Mouse (Mus musculus): ENCODE results near the gene Reep6.

Reep6 gene

GRCm38 (mm10) chr10:80329273-80330081, at the start of gene Reep6, which contains the start of gene Pcsk4:
Reep6 (plus strand) TSS chr10:80329953.
Pcsk4 (minus strand) TSS chr10:80329498.
- peak; percentile 97 for DNase-seq (ENCODE audit: extremely low spot score, low read depth, low spot score)

- no peak for DNase-seq (ENCODE audit: extremely low spot score, low read depth, low spot score)
Measured at GRCm38 (mm10) chr10:80281304-80281703, 48.4 kb upstream of the Reep6 start.

- DNase-seq (ENCODE audit: extremely low spot score, low read depth, low spot score): no peak
Measured at GRCm38 (mm10) chr10:80281921-80282371, 47.8 kb upstream of the Reep6 start.

GRCm38 (mm10) chr10:80282481-80283441, 47.0 kb upstream of the Reep6 start:
- DNase-seq (ENCODE audit: extremely low spot score, low read depth, low spot score): no peak

GRCm38 (mm10) chr10:80285222-80286070, 44.3 kb upstream of the Reep6 start:
- no peak for DNase-seq (ENCODE audit: extremely low spot score, low read depth, low spot score)

GRCm38 (mm10) chr10:80288097-80288496, 41.7 kb upstream of the Reep6 start:
- no peak for DNase-seq (ENCODE audit: extremely low spot score, low read depth, low spot score)

GRCm38 (mm10) chr10:80288657-80289056, 41.1 kb upstream of the Reep6 start:
- DNase-seq (ENCODE audit: extremely low spot score, low read depth, low spot score): no peak

- DNase-seq (ENCODE audit: extremely low spot score, low read depth, low spot score): peak; percentile 86
Measured at GRCm38 (mm10) chr10:80292251-80293146, 37.3 kb upstream of the Reep6 start, which contains the start of gene Rps15. Rps15 (plus strand) TSS chr10:80292453.

GRCm38 (mm10) chr10:80293325-80293724, 36.4 kb upstream of the Reep6 start:
- DNase-seq (ENCODE audit: extremely low spot score, low read depth, low spot score): no peak

GRCm38 (mm10) chr10:80294311-80294710, 35.4 kb upstream of the Reep6 start:
- no peak for DNase-seq (ENCODE audit: extremely low spot score, low read depth, low spot score)

- no peak for DNase-seq (ENCODE audit: extremely low spot score, low read depth, low spot score)
Measured at GRCm38 (mm10) chr10:80294788-80295303, 34.9 kb upstream of the Reep6 start.

GRCm38 (mm10) chr10:80295618-80296425, 33.9 kb upstream of the Reep6 start, which contains the start of gene Apc2:
Apc2 (plus strand) TSS chr10:80295977.
- no peak for DNase-seq (ENCODE audit: extremely low spot score, low read depth, low spot score)

GRCm38 (mm10) chr10:80296824-80297223, 32.9 kb upstream of the Reep6 start:
- DNase-seq (ENCODE audit: extremely low spot score, low read depth, low spot score): no peak

GRCm38 (mm10) chr10:80297526-80298133, 32.1 kb upstream of the Reep6 start:
- DNase-seq (ENCODE audit: extremely low spot score, low read depth, low spot score): no peak

- no peak for DNase-seq (ENCODE audit: extremely low spot score, low read depth, low spot score)
Measured at GRCm38 (mm10) chr10:80298571-80299281, 31.0 kb upstream of the Reep6 start.

- no peak for DNase-seq (ENCODE audit: extremely low spot score, low read depth, low spot score)
Measured at GRCm38 (mm10) chr10:80299301-80299700, 30.5 kb upstream of the Reep6 start.

GRCm38 (mm10) chr10:80299824-80300223, 29.9 kb upstream of the Reep6 start:
- DNase-seq (ENCODE audit: extremely low spot score, low read depth, low spot score): no peak
